Mouse (Mus musculus) heart, postnatal 0 days (tissue): ENCODE results near the gene Mon1b.

Source experiments
- CTCF ChIP-seq: IDR thresholded peaks from 2 replicates; pipeline ENCODE4 v1.5.1; 2016; ENCODE audit warnings: antibody characterized with exemption, control low read depth, low read depth
- EP300 ChIP-seq: IDR thresholded peaks from 2 replicates; pipeline ENCODE4 v1.6.1; 2016; ENCODE audit warnings: antibody characterized with exemption, low read depth

DNA sequence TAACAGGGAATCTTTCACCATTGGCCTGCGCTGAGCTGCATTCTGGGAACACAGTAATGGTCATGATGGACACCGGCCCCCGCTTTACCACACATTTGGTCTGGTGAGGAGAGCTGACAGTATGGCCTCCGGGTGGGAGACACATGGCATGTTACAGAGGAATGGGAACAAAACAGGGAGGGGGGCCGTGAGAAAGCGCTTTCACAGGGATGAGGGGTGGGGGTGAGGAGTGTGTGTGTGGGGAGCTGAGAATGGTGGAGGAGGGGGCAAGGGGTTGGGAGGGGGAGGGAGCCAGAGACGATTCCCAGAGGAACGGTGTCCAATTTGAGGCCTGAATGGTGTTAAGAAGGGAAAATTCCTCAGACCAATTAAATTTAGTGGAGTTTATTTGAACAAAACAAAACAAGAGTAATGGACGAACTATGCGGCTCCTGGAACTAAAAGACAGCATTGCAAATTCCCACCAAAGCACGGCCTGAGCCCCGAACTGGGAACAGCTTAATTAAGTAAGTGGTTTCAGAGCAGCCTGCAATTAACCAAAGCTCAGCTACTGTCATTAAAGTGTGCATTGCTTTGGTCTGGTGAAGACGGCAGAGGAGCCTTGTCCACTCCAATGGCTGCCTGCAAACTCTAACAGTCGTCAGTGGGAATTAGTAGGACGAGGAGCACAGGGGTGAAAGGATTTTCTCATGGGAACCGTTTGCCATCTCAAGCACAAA is 31.5 kb downstream of the Mon1b start:
- TF ChIP-seq EP300 (no peak), CTCF (no peak)
